Mouse (Mus musculus): Measurements from ENCODE around the gene Utp15.

The Utp15 gene

DNA sequence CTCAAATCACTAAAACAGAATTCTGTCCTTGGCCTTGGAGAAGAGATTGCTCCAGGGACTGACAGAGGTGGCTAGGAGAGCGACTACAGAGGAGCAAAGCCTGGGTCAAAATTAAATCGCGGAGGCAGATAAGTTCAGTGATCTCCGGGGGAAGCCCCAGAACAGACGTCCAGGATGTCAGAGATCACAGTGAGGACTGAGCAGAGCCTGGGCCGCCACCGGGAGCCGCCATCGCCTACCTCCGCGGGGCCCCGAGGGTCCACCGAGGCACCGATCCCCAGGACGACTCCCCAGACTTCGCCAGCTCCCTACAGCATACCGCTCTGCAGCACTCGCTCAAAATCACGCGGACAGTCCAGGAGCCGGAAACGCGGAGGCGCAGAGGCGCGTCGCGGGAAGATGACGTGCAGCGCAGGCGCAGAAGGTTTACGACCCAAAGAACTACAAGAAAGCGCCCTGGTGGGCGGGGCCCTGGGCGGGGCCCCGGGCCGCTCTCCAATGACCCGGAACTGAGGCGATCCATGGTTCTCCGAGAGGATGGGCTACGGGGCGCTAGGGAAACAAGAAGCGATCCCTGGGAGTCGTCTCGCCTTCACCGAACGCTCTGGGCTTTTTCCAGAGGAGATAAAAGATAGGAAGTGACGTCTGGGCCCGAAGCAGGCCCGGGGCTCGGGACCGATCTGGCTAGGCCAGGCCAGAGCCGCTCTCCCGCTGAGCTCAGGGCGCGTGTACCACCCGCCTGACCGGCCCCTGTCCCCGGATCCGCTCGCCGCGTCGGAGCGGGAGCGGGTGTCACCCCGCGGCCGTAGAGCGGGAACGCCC, at the start of gene Utp15, which contains the start of gene Ankra2:
TSS of gene Utp15 (minus strand) at position 406 of the 822 bp plus-strand sequence.
TSS of gene Ankra2 (plus strand) at position 439 of the 822 bp plus-strand sequence.
- DNase-seq (ENCODE audit: low spot score in 2 of 2), result peak; percentile 96 to 99

DNA sequence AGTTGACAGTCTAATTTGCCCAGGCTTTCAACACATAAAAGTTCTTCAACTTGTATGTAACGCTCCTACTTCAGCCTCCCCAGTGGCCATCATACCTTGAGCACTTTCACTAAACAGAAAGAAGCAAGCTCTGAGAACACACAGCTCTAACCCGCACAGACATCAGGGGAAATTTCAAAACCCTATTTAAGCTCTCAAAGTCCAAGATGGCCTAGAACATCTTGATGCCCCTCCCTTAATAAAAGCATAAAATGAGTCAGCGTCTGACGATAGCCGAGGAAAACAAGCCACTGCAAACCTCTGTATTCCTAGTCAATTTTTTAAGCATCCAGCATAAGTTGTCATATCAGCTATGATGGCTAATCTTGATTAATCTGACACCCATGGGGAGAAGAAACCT, 48.8 kb upstream of the Utp15 start:
- DNase-seq (ENCODE audit: low spot score in 2 of 2), result no peak

DNA sequence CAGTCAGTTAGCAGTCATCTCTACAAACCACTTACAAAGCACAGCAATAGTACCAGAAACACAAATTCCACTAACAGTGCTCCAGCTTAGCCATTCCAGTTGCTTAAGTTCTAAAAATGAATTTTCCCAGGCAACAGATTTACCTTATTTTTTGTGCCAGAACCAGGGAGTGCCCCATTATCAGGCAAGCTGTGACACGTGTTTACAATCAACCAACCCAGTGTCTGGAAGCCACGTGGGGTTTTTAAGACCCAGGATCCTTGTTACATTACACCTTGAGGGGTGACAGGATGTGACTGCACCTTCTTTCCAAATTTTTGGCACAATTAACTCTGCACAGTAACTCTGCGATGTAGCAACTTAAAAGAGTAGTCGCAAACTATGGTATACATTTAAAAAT, 45.9 kb upstream of the Utp15 start:
- DNase-seq (ENCODE audit: low spot score in 2 of 2), result no peak

DNA sequence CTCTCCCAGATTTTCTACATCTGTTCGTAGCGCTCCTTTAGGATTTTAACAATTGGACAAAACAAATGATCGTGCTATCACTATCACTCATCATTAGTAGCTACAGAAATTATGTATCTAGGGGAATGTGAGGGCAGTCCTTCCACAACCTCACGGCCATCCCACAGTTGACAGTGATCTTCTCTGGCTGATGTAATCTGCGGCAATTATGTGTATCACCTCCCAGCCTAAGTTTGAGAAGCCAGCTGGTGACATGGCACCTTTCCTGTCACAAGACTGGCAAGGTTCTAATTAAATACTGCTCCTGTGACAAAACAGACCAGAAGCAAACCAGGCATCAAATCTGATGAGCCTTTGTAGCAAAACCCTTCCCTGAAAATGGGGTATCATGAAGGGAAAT, 45.2 kb upstream of the Utp15 start:
- DNase-seq (ENCODE audit: low spot score in 2 of 2), result no peak

DNA sequence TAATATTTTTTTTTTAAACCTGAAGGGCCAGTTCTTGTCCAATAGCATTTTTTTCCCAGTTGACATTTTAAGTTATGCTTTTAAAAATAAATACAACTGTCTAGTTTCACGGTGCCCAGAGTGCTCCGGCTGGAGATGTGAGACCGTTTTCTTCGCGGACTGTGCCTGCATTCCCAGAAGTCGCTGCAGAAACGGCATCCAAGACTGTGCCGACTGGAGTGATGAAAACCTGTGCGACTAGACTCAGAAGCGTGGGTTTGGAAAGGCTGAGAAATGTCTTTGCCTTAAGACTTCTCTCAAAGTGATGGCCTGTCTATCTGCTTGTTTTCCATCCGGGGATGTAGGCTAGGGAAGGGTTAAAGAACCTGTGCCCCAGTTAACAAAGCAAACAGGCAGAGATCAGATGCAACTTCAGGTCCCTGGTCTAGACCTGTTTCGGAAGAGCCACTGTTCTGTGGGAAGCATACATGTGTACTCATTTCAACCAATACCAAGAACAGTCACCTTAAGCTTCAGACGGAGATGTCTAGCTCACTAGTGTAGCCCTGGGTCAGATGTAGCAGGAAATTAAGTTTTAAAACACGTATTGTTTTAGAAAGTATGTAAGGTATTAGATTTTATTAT, 44.1 kb upstream of the Utp15 start:
- no peak for DNase-seq (ENCODE audit: low spot score in 2 of 2)

DNA sequence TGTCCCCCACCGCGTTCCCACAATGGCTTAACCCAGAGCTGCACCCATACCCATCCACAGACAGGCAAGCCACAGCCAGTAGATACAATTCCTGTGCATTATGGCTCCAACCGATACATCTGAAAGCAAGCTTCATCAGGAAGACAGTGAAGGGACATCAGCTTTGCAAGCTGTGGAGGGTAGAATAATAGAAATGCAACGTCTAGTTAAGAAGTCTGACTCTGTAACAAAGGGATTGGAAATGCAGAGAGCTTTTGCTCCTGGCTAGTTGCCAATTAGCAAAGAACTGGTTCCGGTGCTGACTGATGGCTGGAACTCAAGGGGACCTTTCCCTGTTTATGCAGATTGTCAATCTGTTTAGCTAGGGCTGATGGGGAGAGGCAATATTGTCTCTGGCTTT, 43.6 kb upstream of the Utp15 start:
- DNase-seq (ENCODE audit: low spot score in 2 of 2), result no peak

DNA sequence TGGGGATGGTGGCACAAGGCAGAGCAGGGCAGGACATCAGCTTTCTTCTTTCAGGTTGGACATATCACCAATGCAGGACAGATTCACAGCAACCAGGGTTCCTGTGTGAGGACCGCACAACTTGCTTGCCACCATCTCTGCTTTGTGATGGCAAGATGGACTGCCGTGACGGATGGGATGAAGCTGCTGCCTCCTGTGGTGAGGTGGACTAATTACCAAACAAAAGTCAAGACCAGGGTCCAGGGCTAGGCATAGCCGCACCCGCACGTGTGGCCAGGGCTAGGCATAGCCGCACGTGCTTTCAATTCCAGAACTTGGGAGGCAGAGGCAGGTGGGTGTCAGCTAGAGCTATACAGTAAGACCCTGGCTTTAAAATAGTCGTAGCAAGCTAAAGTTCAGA, 42.4 kb upstream of the Utp15 start:
- no peak for DNase-seq (ENCODE audit: low spot score in 2 of 2)

DNA sequence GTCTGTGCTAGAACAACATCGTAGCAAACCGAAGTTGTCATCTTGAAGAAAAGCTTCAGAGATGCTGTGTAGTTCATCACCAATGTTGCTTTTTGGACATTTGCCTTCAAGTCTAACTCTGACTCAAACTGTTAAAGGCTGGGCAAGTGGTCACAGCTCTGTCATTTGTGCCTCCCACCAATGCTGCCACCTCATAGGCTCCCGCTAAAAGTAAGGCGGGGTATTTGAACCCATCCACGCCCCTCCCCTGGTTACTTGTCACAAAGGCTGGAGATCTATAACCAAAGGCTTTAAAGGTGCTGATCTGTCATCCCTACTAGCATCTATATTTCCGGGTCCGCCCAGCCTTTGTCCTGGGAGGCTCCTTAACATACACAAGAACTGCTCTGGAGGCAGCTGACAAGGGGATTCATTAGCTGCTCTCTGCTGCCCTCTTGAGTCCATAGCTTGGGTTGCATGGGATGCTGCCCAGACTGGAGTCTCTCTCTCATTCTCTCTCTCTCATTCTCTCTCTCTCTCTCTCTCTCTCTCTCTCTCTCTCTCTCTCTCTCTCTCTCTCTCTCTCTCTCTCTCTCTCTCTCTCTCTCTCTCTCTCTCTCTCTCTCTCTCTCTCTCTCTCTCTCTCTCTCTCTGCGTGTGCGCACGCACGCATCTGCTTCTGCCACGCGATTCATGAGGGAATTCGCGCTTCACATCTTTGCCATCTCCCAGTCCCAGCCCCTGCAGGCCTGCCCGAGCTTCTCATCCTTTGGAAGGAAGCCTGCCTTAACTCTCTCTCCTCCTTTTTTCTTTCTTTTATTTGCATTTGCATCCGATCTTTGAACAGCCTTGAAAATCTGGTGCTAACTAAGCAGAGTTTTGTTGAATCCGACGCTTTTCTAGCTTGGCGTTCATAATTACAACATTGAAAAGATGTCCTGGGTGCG, 36.3 kb upstream of the Utp15 start:
- peak; percentile 64 to 85 for DNase-seq (ENCODE audit: low spot score in 2 of 2)

DNA sequence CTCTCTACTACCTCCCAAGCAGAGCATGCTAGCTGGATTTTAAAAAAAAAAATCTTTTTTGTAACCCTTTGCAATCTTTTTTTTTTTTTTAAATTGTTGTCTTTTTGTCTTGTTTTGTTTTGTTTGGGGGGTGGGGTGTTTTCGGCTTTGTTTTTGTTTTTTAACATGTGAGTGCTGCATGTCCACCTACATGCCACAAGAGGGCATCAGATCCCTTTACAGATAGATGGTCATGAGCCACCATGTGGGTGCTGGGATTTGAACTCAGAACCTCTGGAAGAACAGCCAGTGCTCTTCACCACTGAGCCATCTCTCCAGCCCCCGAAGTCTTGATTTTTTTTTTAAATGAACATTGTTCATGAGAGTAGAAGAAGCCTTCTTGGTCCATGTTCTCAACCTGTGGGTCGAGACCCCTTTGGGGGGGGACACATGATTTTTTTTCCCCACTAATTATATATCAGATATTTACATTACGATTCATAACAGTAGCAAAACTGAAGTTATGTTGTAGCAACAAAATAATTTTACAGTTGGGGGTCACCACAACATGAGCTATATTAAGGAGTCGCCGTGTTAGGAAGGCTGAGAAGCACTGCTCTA, 35.1 kb upstream of the Utp15 start:
- no peak for DNase-seq (ENCODE audit: low spot score in 2 of 2)

DNA sequence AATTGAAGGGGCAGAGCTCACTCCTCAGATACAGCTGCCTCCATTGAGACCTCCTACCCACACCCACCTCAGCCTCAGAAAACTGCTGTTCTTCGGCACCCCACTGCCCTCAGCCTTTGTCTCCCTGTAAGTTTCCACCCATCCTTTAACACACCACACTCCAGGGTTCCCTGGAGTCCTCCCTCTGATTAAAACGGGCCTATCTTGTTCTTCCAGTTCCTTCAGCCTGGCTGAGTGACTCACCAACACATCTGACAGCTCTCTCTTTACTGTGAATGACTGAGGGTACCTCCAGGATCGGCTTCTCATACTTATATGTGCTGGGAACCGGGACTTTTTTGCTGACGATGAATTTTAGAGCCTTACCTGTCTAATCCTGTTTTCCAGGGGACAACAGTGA, 33.2 kb upstream of the Utp15 start:
- no peak for DNase-seq (ENCODE audit: low spot score in 2 of 2)

DNA sequence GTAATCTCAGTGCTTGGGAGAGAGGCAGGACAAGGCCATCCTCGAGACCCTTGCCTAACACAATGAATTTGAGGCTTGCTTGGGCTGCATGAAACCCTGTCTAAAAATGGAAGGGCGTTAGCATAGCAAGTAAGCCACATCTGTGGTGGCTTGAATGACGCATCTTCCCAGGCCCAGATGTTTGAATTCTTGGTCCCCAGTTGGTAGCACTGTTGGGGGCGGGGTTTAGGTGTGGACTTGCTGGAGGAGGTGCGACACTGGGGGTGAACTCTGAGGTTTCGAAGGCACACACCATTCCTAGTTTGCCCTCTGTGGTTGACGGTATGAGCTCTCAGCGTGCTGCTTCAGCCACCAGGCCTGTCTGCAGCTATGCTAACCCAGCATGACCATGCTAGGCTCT, 28.9 kb upstream of the Utp15 start:
- no peak for DNase-seq (ENCODE audit: low spot score in 2 of 2)

DNA sequence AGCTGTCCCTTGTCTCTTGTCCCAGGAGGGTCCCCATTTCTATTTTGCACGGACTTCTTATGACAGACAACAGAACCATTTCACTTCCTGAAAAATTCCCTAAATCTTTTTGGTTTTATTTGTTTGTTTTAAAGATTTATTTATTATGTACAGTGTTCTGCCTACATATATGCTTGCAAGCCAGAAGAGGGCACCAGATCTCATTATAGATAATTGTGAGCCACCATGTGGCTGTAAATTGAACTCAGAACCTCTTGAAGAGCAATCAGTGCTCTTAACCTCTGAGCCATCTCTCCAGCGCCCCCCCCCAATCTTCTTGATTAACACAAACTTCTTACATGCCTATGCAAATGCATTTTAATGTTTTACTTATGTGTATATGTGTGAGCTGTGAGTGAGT, 27.9 kb upstream of the Utp15 start:
- no peak for DNase-seq (ENCODE audit: low spot score in 2 of 2)

DNA sequence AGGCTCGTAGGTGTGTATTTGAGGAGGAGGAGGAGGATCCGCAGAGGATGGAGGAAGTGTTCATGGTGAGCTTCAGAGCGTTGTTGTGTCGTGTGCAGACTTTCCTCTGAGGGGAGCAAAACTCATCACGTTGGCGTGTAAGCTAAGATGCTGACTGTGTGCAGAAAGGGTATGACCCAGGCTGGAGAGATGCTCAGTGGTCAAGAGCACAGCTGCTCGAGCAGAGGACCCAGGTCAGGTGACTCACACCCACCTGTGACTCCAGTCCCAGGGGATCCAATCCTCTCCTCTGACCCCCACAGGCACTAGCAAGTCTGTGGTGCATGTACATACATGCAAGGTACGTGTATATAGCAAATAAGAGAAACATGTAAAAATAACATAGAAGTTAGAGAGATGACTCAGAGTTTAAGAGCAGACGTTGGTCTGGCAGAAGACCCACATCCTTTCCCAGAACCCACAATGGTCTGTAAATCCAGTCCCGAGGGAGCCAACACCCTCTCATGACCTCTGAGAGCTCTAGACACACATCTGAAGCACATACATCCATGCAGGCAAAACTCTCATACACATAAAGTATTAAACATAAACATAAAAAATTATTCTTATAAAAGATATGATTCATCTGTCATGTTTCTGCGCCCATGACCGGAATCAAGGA, 18.3 kb upstream of the Utp15 start:
- no peak for DNase-seq (ENCODE audit: low spot score in 2 of 2)

DNA sequence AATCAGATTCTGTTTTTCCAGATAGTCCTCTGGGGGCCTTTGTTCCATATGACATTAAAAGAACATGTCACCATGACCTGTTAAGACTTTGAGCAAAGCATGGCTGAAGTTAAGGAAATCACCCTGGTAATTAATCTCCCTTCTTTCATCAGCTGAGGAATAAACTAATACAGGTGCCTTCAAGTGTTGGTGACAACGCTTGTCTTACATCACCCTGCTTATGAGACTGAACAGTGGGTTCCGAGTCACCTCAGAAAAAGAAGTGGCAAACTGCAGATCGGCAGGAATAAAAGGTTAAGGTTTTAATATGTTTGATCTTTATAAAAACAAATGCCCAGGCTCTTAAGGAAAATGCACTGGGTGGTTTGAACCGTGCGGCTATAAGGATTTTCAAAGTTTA, 16.8 kb upstream of the Utp15 start, which contains the start of gene Gm21976:
TSS of gene Gm21976 (plus strand) at position 202 of the 400 bp plus-strand sequence.
- no peak for DNase-seq (ENCODE audit: low spot score in 2 of 2)

DNA sequence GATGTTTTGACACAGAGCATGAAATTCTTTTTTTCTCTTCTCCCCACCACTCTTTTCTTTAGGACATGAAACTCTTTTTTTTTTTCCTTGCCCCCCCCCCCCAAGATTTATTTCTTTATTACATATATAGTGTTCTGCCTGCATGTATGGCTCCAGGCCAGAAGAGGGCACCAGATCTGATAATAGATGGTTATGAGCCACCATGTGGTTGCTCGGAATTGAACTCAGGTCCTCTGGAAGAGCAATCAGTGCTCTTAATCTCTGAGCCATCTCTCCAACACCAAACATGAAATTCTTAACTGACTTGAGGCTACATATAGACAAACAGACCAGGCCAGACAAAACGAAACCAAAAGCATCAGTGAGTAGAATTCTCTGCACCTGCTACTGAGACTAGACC, 14.7 kb upstream of the Utp15 start:
- DNase-seq (ENCODE audit: low spot score in 2 of 2), result no peak

DNA sequence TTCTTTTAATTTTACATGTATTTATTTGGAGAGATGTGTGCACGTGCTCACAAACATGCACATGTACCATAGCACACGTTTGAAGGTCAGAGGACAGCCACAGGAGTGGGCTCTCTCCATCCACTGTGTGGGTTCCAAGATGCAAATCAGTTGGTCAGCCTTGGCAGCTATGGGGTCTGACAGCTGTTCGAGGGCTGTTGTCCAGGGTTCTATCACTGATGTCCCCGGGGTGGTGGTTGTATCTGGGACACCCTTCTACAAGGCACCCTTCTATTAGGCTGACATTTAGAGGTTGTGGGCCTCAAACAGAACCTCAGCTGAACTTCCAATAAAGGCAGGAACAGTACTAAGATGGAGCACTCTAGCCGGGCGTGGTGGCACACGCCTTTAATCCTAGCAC, 13.4 kb upstream of the Utp15 start:
- DNase-seq (ENCODE audit: low spot score in 2 of 2), result no peak

DNA sequence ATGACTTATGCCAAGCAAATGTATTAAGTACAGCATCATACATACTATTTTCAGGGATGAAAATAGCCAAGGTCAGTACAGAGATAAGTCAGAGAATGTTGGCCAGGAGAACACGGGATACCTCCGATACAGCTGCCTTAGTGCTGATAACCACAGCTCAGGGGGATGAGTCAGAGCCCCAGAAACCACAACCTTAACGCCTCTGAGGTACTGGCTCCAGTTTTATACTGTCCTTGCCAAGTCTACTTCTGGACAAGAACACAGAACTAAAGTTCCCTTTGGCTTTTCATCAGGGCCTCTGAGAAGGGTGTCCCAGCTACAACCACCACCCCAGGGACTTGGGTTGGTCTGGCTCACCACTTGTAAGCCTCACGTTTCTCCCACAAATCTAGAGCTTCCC, 12.8 kb upstream of the Utp15 start:
- no peak for DNase-seq (ENCODE audit: low spot score in 2 of 2)

DNA sequence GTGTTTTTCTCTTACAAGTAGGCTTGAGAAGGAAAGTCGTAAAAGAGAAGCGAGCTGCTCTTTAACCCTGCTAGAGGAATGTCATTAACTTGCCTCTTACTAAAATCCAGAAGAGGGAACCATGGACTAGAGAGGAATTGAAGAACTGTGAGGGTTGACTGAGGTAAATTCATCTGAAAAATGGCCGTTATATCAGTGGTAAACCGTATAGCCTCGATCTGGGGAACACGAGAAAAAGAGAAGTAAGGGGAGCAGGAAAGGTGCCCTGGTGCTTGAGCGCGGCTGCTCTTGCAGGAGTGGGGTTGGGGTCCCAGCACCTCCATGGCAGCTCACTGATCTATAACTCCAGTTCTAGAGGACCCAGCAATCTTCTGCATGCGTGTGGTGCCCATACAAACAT, 11.2 kb upstream of the Utp15 start:
- DNase-seq (ENCODE audit: low spot score in 2 of 2), result no peak

DNA sequence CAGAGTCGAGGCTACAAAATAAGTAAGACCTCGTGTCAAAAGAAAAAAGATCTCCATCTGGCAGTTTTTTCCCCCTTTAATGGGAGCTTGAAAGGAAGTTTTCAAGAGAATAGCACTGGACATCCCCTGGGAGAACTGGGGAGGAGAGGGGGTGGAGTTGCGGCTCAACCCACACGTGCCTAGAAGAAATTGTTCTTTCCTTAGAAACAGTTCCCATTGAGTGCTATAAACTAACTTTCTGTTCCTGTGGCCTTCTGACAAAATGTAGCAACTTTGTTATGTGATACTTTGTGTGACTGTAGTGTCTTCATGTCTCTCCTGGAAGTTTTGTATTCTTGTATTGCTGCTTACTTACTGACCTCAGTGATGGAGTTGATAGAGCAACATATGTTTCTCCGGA, 1.3 kb upstream of the Utp15 start:
- no peak for DNase-seq (ENCODE audit: low spot score in 2 of 2)

DNA sequence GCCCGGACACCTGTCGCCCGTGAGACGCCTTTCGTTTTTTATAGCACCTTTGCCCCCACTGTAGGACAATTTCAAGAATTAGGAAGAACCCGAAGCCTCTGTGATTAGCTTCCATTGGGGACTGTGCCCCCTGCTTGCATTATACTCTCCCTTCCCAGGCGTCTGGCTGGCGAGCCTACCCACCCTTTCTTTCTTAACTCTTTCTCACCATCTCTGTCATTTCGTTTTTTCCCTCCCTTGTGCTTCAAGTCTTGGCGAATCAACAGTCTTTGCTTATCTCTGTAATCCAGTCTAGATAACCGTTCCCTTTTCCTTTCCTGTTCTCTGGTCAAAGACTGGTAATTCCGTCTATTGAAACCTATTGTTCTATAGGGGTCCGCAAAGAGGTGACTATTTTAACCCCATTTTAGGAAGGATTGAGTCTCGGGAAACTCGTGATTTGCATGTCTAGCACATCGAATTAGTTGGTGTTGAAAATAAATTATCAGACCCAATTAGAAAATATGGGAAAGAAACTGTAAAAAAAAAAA, 682 bp upstream of the Utp15 start:
- DNase-seq (ENCODE audit: low spot score in 2 of 2), result no peak

DNA sequence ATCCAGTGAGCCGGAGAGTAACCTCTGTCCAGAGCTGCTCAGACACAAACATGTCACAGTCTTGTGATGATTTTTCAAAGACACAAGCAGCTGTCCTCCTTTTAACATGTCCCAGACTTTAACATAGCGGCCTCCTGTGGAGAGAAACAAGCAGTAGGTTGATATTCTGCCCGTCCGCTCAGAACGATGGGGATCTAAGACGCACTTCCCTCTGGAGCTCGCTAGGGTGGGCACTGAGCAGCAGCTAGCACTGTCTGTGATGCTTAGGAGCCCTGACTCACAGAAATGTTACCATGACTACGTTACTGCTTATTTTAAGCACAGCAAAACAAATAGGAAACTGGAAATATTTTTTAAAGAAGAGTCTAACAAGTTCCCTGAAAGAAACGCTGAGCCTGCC, 7.9 kb downstream of the Utp15 start:
- no peak for DNase-seq (ENCODE audit: low spot score in 2 of 2)

Data from spleen, postnatal 4 days (tissue).